Mouse (Mus musculus) lung, postnatal 0 days (tissue): ENCODE data around the gene Nhp2.

ENCODE experiments used
- CTCF ChIP-seq: IDR thresholded peaks from 2 replicates; pipeline ENCODE4 v1.5.1; 2016; ENCODE audit warnings: antibody characterized with exemption, mild to moderate bottlenecking
- EP300 ChIP-seq: IDR thresholded peaks from 2 replicates; pipeline ENCODE4 v1.6.1; 2016; ENCODE audit warnings: antibody characterized with exemption, mild to moderate bottlenecking, control low read depth

GRCm38 (mm10) chr11:51629651-51630314 lies 10.2 kb downstream of the Nhp2 start:
- TF ChIP-seq EP300 (no peak), CTCF (no peak)
